Mouse (Mus musculus) heart, embryonic 10.5 days (tissue): ENCODE measurements around the gene Zkscan16. TPM values are rescaled to one million over a fixed set of nuclear protein-coding genes. Genes with fewer than 3 reads are reported as not detected.

Experiments
- DNase-seq: peaks from one replicate; pipeline ENCODE4 v3.0.0-alpha.2; 2017; ENCODE audit warnings: low spot score
- H3K27ac ChIP-seq: fragments of 300-500 bp; sonication (generic); 2 replicates; pipeline ENCODE4 v1.5.1; 2016; ENCODE audit warnings: mild to moderate bottlenecking
- H3K27me3 ChIP-seq: fragments of 300-500 bp; sonication (generic); 2 replicates; pipeline ENCODE4 v1.6.1; 2016; ENCODE audit warnings: mild to moderate bottlenecking; ENCODE audit not compliant: poor library complexity, insufficient read depth, severe bottlenecking
- H3K36me3 ChIP-seq: fragments of 300-500 bp; sonication (generic); 2 replicates; pipeline ENCODE4 v1.6.1; 2016; ENCODE audit warnings: mild to moderate bottlenecking, moderate library complexity
- H3K4me1 ChIP-seq: fragments of 300-500 bp; sonication (generic); 2 replicates; pipeline ENCODE4 v1.6.1; 2016; ENCODE audit warnings: mild to moderate bottlenecking
- H3K4me3 ChIP-seq: fragments of 300-500 bp; sonication (generic); 2 replicates; pipeline ENCODE4 v1.5.1; 2016; ENCODE audit warnings: mild to moderate bottlenecking, moderate library complexity
- H3K9me3 ChIP-seq: fragments of 300-500 bp; sonication (generic); 2 replicates; pipeline ENCODE4 v1.6.1; 2016; ENCODE audit warnings: mild to moderate bottlenecking, moderate library complexity
- WGBS: fragments of 180-500 bp; shearing (Covaris S2); methylation state at CpG from one replicate; pipeline ENCODE4 v1.1.7; 2016; 5-methylcytosine and 5-hydroxymethylcytosine counted together
- polyA plus RNA-seq: library from polyadenylated mRNA; unstranded; fragments of >200 nt; fragmentation: Nextera tagmentation; extraction: Ambion mirVana; gene quantifications from 2 replicates; pipeline ENCODE4 v1.2.1, GENCODE M21; 2016

Zkscan16 gene
- polyA plus RNA-seq, 1 experiment from 2014 or later: 0.38 TPM

GRCm38 (mm10) chr4:58948391-58948790 is 5.0 kb downstream of the Zkscan16 start:
- Histone ChIP-seq H3K27ac (no peak overlapping the region), H3K4me1 (peaks cover 4% of the 10 kb centered on the region; the same call in 1 of the 2 replicates), H3K9me3 (no peaks in the 10 kb centered on the region), H3K27me3 (peaks cover 26% of the 10 kb centered on the region), H3K36me3 (no peaks in the 10 kb centered on the region), H3K4me3 (no peak overlapping the region)
- WGBS: 76% methylated on average over 4 of the region's 4 CpGs
- peak; percentile 56 for DNase-seq

DNA sequence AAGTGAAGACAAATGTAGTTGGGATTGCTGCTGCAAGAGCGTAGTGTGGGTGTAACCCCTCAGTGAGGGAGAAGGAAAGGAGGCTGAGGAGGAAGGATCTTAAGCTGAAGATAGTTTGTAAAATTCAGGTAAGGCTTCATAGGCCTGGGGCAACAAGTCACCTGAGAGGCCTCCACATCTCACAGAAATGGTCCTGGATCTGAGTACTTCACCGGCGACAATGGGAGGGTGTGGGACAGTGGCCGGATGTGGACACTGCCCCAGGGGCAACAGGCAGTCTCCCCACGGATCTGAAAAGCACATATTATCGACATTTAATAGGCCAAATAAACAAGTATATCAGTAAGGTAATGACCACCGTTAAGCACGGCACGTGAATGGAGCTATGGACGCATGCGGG is 9.2 kb downstream of the Zkscan16 start:
- H3K9me3 ChIP-seq: no peaks in the 10 kb centered on the region
- H3K4me1 ChIP-seq: no peaks in the 10 kb centered on the region
- H3K4me3 ChIP-seq: no peak overlapping the region
- H3K36me3 ChIP-seq: no peaks in the 10 kb centered on the region
- WGBS: 86% methylated on average over 11 of the region's 11 CpGs
- H3K27me3 ChIP-seq: no peaks in the 10 kb centered on the region
- DNase-seq: peak; percentile 68
- H3K27ac ChIP-seq: no peak overlapping the region

DNA sequence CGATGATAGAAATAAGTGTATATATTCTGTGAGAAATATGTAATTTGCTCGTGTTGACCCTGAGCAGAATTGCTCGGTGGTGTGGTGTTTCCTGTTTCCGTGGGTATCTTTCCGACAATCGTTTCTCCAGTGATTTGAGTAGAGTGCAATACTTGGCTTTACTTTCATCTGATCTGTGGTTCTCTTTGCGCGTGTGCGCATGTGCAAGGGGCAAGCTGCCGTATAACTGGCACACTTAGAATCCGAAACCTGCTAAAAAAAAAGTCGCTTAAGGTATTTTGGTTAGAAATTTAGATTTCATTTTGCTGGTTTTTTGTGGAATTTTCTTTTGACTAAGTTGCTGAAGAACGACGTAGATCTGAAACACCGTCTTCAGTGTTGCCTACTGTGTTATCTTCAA is 18.3 kb downstream of the Zkscan16 start:
- WGBS: 87% methylated on average over 15 of the region's 15 CpGs
- Histone ChIP-seq H3K9me3 (no peaks in the 10 kb centered on the region), H3K27ac (no peak overlapping the region), H3K4me3 (no peak overlapping the region), H3K4me1 (no peaks in the 10 kb centered on the region), H3K36me3 (no peaks in the 10 kb centered on the region), H3K27me3 (no peaks in the 10 kb centered on the region)
- DNase-seq: no peak

GRCm38 (mm10) chr4:58963271-58963670 is 19.8 kb downstream of the Zkscan16 start:
- Histone ChIP-seq H3K9me3 (no peaks in the 10 kb centered on the region), H3K36me3 (no peaks in the 10 kb centered on the region), H3K27ac (no peak overlapping the region), H3K4me1 (no peaks in the 10 kb centered on the region), H3K4me3 (no peak overlapping the region), H3K27me3 (no peaks in the 10 kb centered on the region)
- DNase-seq: no peak
- WGBS: 82% methylated on average over 4 of the region's 4 CpGs

DNA sequence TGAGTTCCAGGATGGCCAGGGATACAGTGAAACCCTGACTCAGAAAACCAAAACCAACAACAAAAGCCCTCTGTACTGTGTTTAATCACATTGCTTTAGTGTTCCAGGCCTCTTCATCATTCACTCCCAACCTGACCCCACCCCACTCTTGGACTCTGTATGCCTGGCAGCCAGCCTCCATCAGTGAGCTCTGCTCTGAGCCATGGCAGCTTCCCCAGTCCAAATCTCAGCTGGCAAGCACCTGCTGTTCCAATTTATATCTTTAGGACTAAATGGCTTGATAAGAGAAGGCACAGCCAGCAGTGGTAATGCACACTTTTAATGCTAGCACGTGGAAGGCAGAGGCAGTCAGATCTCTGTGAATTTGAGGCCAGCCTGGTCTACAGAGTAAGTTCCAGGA is 21.7 kb downstream of the Zkscan16 start:
- H3K36me3 ChIP-seq: no peaks in the 10 kb centered on the region
- no peak overlapping the region for H3K4me3 ChIP-seq
- no peaks in the 10 kb centered on the region for H3K27me3 ChIP-seq
- no peaks in the 10 kb centered on the region for H3K4me1 ChIP-seq
- WGBS: 83% methylated on average over 1 of the region's 1 CpGs
- DNase-seq: no peak
- no peaks in the 10 kb centered on the region for H3K9me3 ChIP-seq
- H3K27ac ChIP-seq: no peak overlapping the region

DNA sequence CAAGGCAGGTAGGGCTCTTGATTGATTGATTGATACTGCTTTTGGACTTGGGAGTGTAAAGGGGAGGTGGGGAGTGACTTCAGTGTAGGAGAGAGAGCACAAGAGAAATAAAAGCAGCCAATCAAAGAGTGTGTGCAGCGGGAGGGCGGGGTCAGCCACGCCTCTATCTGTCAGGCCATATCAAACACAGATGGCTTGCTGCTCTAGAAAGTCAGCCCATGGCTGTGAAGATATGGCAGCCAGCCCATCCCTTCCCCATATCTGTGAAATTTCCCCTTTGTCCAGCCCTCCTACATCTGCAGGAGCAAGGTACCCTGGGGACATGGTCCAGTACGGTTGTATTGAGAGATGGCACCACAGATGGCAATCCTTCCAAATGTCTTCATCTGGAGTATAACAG is 27.2 kb downstream of the Zkscan16 start:
- Histone ChIP-seq H3K4me1 (no peaks in the 10 kb centered on the region), H3K36me3 (peaks cover 10% of the 10 kb centered on the region; the same call in 1 of the 2 replicates), H3K9me3 (no peaks in the 10 kb centered on the region), H3K27ac (no peak overlapping the region), H3K27me3 (no peaks in the 10 kb centered on the region), H3K4me3 (no peak overlapping the region)
- peak; percentile 74 for DNase-seq
- WGBS: 70% methylated on average over 4 of the region's 4 CpGs

- Histone ChIP-seq H3K27ac (no peak overlapping the region), H3K4me3 (no peak overlapping the region), H3K27me3 (no peaks in the 10 kb centered on the region), H3K9me3 (no peaks in the 10 kb centered on the region), H3K36me3 (peaks cover 9% of the 10 kb centered on the region; the same call in 1 of the 2 replicates), H3K4me1 (no peaks in the 10 kb centered on the region)
- peak; percentile 62 for DNase-seq
- WGBS: 79% methylated on average over 5 of the region's 5 CpGs
Observed at GRCm38 (mm10) chr4:58975711-58976110, 32.3 kb downstream of the Zkscan16 start.

GRCm38 (mm10) chr4:58981421-58981820 is 38.0 kb downstream of the Zkscan16 start:
- Histone ChIP-seq H3K4me3 (no peak overlapping the region), H3K27ac (no peak overlapping the region), H3K9me3 (no peaks in the 10 kb centered on the region), H3K27me3 (no peaks in the 10 kb centered on the region), H3K4me1 (peaks cover 5% of the 10 kb centered on the region; the same call in 1 of the 2 replicates), H3K36me3 (no peaks in the 10 kb centered on the region)
- WGBS: 79% methylated on average over 6 of the region's 6 CpGs
- DNase-seq: peak; percentile 59

GRCm38 (mm10) chr4:58982806-58983205 is 39.4 kb downstream of the Zkscan16 start:
- Histone ChIP-seq H3K4me1 (peaks cover 14% of the 10 kb centered on the region; the same call in 1 of the 2 replicates), H3K4me3 (no peak overlapping the region), H3K36me3 (no peaks in the 10 kb centered on the region), H3K27ac (no peak overlapping the region), H3K9me3 (no peaks in the 10 kb centered on the region), H3K27me3 (no peaks in the 10 kb centered on the region)
- WGBS: 80% methylated on average over 8 of the region's 8 CpGs
- DNase-seq: no peak

GRCm38 (mm10) chr4:58985157-58985648 is 41.8 kb downstream of the Zkscan16 start:
- H3K9me3 ChIP-seq: no peaks in the 10 kb centered on the region
- peaks cover 9% of the 10 kb centered on the region for H3K27me3 ChIP-seq
- H3K4me1 ChIP-seq: peaks cover 14% of the 10 kb centered on the region; the same call in 1 of the 2 replicates
- no peak overlapping the region for H3K4me3 ChIP-seq
- no peaks in the 10 kb centered on the region for H3K36me3 ChIP-seq
- DNase-seq: peak; percentile 84
- WGBS: 17% methylated on average over 7 of the region's 7 CpGs
- H3K27ac ChIP-seq: no peak overlapping the region

DNA sequence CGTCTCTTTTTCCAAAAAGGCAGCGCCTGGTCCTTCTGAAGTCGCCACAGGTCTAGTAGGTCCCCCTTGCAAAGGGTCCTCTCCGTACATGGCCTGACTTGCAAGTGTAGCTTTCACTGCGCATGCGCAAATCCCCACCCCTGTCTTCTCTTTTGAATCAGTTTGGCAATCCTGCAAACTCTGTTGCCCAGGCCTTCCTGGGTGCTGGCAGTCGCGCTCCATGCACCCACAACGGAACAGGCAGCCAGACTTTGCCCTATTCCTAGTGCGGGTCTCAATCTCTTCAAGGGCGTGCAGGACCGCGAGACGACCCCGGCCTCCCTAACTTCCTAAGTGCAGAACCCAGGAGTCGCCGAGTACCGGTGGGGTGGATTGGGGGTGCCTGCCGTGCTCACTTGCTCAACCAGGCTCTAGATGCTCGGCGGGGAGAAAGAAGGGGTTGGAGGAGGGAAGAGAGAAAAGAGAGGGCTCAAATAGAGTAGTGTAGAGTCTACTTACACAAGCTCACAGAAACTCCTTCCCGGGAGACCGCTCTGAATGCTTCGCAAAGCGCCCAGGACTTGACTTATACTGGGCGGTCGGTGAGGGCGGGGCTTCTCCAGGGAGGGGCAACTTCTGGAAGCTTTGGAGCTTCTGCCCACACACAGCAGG is 43.2 kb downstream of the Zkscan16 start, which contains the start of gene Ptgr1:
Ptgr1 (minus strand) TSS at position 580 of the 651 bp plus-strand sequence.
- DNase-seq: peak; percentile 92
- Histone ChIP-seq H3K4me1 (peaks cover 20% of the 10 kb centered on the region), H3K27ac (peak within 1 kb of the TSS; percentile 79), H3K36me3 (no peaks in the 10 kb centered on the region), H3K27me3 (peaks cover 14% of the 10 kb centered on the region), H3K9me3 (no peaks in the 10 kb centered on the region), H3K4me3 (peak within 1 kb of the TSS; percentile 78)
- under 1% methylated on average over 28 of the region's 28 CpGs for WGBS

GRCm38 (mm10) chr4:58989303-58989898 is 46.0 kb downstream of the Zkscan16 start:
- no peak for DNase-seq
- H3K27me3 ChIP-seq: peaks cover 27% of the 10 kb centered on the region
- no peaks in the 10 kb centered on the region for H3K36me3 ChIP-seq
- peaks cover 28% of the 10 kb centered on the region for H3K4me1 ChIP-seq
- 80% methylated on average over 7 of the region's 7 CpGs for WGBS
- H3K4me3 ChIP-seq: no peak overlapping the region
- no peak overlapping the region for H3K27ac ChIP-seq
- no peaks in the 10 kb centered on the region for H3K9me3 ChIP-seq

- 80% methylated on average over 17 of the region's 17 CpGs for WGBS
- Histone ChIP-seq H3K4me1 (peaks cover 36% of the 10 kb centered on the region), H3K9me3 (no peaks in the 10 kb centered on the region), H3K27ac (no peak overlapping the region), H3K27me3 (peaks cover 28% of the 10 kb centered on the region), H3K36me3 (no peaks in the 10 kb centered on the region), H3K4me3 (no peak overlapping the region)
- DNase-seq: no peak
Observed at GRCm38 (mm10) chr4:58990609-58991434, 47.4 kb downstream of the Zkscan16 start.
